Mouse (Mus musculus) ES-E14 (cell line): Measurements from ENCODE around the gene Ubxn10.

Experiments
- CHD2 ChIP-seq: IDR thresholded peaks from 2 replicates; pipeline ENCODE4 v1.6.1; 2014; ENCODE audit warnings: mild to moderate bottlenecking, low read depth, low read length, inconsistent platforms
- MAFK ChIP-seq: IDR thresholded peaks from 2 replicates; pipeline ENCODE4 v1.6.1; 2014; ENCODE audit warnings: mild to moderate bottlenecking, low read depth, low read length, inconsistent platforms; ENCODE audit not compliant: insufficient read depth
- ZC3H11A ChIP-seq: IDR thresholded peaks from 2 replicates; pipeline ENCODE4 v1.6.1; 2012; ENCODE audit warnings: low read depth, mild to moderate bottlenecking, inconsistent platforms, low read length, borderline replicate concordance

GRCm38 (mm10) chr4:138711051-138711820, 25.7 kb downstream of the Ubxn10 start:
- TF ChIP-seq ZC3H11A = no peak
- TF ChIP-seq MAFK = no peak
- no peak for TF ChIP-seq CHD2
